Mouse (Mus musculus) limb, embryonic 15.5 days (tissue): ENCODE data around the gene Hadh. TPM values are rescaled to one million over a fixed set of nuclear protein-coding genes. Genes with fewer than 3 reads are reported as not detected.
A peak's percentile ranks its signal among the peaks of the same experiment; 100 is the strongest.

Experiments
- ATAC-seq: fragments of 200-750 bp; cut with Nextera tagmentation; 2 replicates; pipeline ENCODE4 v1.8.0; 2017; ENCODE audit warnings: low read depth, moderate TSS enrichment; ENCODE audit not compliant: insufficient number of reproducible peaks, low FRiP score, low TSS enrichment
- H3K27ac ChIP-seq: fragments of 300-500 bp; sonication (generic); 2 replicates; pipeline ENCODE4 v1.5.1; 2015; ENCODE audit warnings: moderate library complexity, mild to moderate bottlenecking, inconsistent platforms
- H3K27me3 ChIP-seq: fragments of 300-500 bp; sonication (generic); 2 replicates; pipeline ENCODE4 v1.6.1; 2015; ENCODE audit warnings: inconsistent platforms
- H3K36me3 ChIP-seq: fragments of 300-500 bp; sonication (generic); 2 replicates; pipeline ENCODE4 v1.6.1; 2015; ENCODE audit warnings: inconsistent platforms
- H3K4me1 ChIP-seq: fragments of 300-500 bp; sonication (generic); 2 replicates; pipeline ENCODE4 v1.6.1; 2015; ENCODE audit warnings: inconsistent platforms
- H3K4me2 ChIP-seq: fragments of 300-500 bp; sonication (generic); 2 replicates; pipeline ENCODE4 v1.6.1; 2015; ENCODE audit warnings: mild to moderate bottlenecking, inconsistent platforms
- H3K4me3 ChIP-seq: fragments of 300-500 bp; sonication (generic); 2 replicates; pipeline ENCODE4 v1.5.1; 2015; ENCODE audit warnings: mild to moderate bottlenecking, inconsistent platforms
- H3K9ac ChIP-seq: fragments of 300-500 bp; sonication (generic); 2 replicates; pipeline ENCODE4 v1.6.1; 2015; ENCODE audit warnings: inconsistent platforms
- H3K9me3 ChIP-seq: fragments of 300-500 bp; sonication (generic); 2 replicates; pipeline ENCODE4 v1.6.1; 2016; ENCODE audit warnings: inconsistent platforms
- WGBS: fragments of 180-500 bp; shearing (Covaris S2); methylation state at CpG from one replicate; pipeline ENCODE4 v1.1.7; 2015; 5-methylcytosine and 5-hydroxymethylcytosine counted together
- polyA plus RNA-seq: library from polyadenylated mRNA; unstranded; fragments of >200 nt; fragmentation: Nextera tagmentation; extraction: Ambion mirVana; gene quantifications from 2 replicates; pipeline ENCODE4 v1.2.1, GENCODE M21; 2015

The Hadh gene
- polyA plus RNA-seq, 1 experiment from 2014 or later: 113 TPM

DNA sequence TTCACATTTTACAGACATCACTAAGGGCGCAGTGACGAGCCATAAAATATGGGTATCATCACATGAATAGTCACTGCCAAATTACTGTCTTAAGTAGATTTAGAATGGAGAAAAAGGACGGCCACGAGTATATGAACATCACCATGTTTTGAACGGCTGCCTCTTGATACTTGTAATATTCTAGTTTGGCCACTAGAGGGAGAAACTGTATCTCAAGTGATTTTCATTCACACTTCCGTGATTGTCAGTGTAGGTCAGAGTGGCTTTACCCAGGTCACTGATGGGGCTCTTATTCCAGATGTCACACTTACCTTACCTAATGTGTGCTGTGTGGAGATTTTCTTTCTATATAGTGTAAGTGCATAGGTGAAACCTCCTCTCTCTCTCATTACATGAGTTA is 28.0 kb upstream of the Hadh start:
- ATAC-seq: no peak
- H3K27ac ChIP-seq: no peak overlapping the region
- no peak overlapping the region for H3K9ac ChIP-seq
- no peak overlapping the region for H3K4me2 ChIP-seq
- no peaks in the 10 kb centered on the region for H3K36me3 ChIP-seq
- H3K27me3 ChIP-seq: no peaks in the 10 kb centered on the region
- H3K4me3 ChIP-seq: no peak overlapping the region
- 8% methylated on average over 6 of the region's 6 CpGs for WGBS
- H3K9me3 ChIP-seq: no peaks in the 10 kb centered on the region
- peaks cover 10% of the 10 kb centered on the region; the same call in 1 of the 2 replicates for H3K4me1 ChIP-seq

- H3K27ac ChIP-seq: no peak overlapping the region
- H3K9me3 ChIP-seq: no peaks in the 10 kb centered on the region
- no peaks in the 10 kb centered on the region for H3K27me3 ChIP-seq
- WGBS: 76% methylated on average over 9 of the region's 9 CpGs
- no peak overlapping the region for H3K4me2 ChIP-seq
- no peaks in the 10 kb centered on the region for H3K36me3 ChIP-seq
- no peak overlapping the region for H3K9ac ChIP-seq
- peaks cover 10% of the 10 kb centered on the region; the same call in 1 of the 2 replicates for H3K4me1 ChIP-seq
- no peak overlapping the region for H3K4me3 ChIP-seq
- ATAC-seq: no peak
Observed at GRCm38 (mm10) chr3:131299078-131299477, 27.2 kb upstream of the Hadh start.

- ATAC-seq: no peak
- WGBS: 85% methylated on average over 7 of the region's 7 CpGs
Observed at GRCm38 (mm10) chr3:131296893-131297292, 25.0 kb upstream of the Hadh start.

GRCm38 (mm10) chr3:131295513-131296200 is 23.8 kb upstream of the Hadh start:
- Histone ChIP-seq H3K36me3 (no peaks in the 10 kb centered on the region), H3K27me3 (no peaks in the 10 kb centered on the region), H3K9me3 (no peaks in the 10 kb centered on the region), H3K27ac (no peak overlapping the region), H3K4me1 (no peaks in the 10 kb centered on the region; the same call in 1 of the 2 replicates), H3K9ac (no peak overlapping the region), H3K4me2 (no peak overlapping the region), H3K4me3 (no peak overlapping the region)
- 86% methylated on average over 12 of the region's 12 CpGs for WGBS
- no peak for ATAC-seq

More at GRCm38 (mm10) chr3:131296893-131297292, 25.0 kb upstream of the Hadh start:
- no peaks in the 10 kb centered on the region for H3K9me3 ChIP-seq
- no peaks in the 10 kb centered on the region; the same call in 1 of the 2 replicates for H3K4me1 ChIP-seq
- H3K27ac ChIP-seq: no peak overlapping the region
- no peak overlapping the region for H3K9ac ChIP-seq
- H3K27me3 ChIP-seq: no peaks in the 10 kb centered on the region
- H3K36me3 ChIP-seq: no peaks in the 10 kb centered on the region
- H3K4me2 ChIP-seq: no peak overlapping the region
- no peak overlapping the region for H3K4me3 ChIP-seq

DNA sequence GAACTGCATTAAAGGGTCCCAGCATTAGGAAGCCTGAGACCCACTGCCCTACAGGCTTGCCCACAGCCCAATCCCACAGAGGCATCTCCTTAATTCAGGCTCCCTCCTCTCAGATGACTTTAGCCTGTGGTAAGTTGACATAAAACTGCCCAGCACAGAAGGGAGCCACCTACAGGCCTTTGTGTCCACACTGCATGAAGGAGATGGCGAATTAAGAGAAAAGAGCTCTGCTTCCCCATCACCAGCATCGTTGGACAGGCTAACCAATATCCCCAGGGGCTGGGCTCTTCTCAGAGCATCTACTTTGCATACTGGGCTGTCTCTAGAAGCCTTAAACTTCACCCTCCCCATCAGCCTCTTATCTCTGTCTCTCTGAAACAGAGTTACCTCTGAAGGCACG is 22.6 kb upstream of the Hadh start:
- no peak for ATAC-seq
- Histone ChIP-seq H3K9ac (no peak overlapping the region), H3K4me3 (no peak overlapping the region), H3K27me3 (no peaks in the 10 kb centered on the region), H3K4me2 (no peak overlapping the region), H3K36me3 (no peaks in the 10 kb centered on the region), H3K27ac (no peak overlapping the region), H3K4me1 (no peaks in the 10 kb centered on the region; the same call in 1 of the 2 replicates), H3K9me3 (no peaks in the 10 kb centered on the region)
- WGBS: 58% methylated on average over 3 of the region's 3 CpGs

GRCm38 (mm10) chr3:131292959-131293358 is 21.1 kb upstream of the Hadh start:
- WGBS: 69% methylated on average over 3 of the region's 3 CpGs
- no peak for ATAC-seq
- Histone ChIP-seq H3K36me3 (no peaks in the 10 kb centered on the region), H3K4me3 (no peak overlapping the region), H3K27me3 (no peaks in the 10 kb centered on the region), H3K27ac (no peak overlapping the region), H3K9ac (no peak overlapping the region), H3K4me2 (no peak overlapping the region), H3K4me1 (no peaks in the 10 kb centered on the region), H3K9me3 (no peaks in the 10 kb centered on the region)

DNA sequence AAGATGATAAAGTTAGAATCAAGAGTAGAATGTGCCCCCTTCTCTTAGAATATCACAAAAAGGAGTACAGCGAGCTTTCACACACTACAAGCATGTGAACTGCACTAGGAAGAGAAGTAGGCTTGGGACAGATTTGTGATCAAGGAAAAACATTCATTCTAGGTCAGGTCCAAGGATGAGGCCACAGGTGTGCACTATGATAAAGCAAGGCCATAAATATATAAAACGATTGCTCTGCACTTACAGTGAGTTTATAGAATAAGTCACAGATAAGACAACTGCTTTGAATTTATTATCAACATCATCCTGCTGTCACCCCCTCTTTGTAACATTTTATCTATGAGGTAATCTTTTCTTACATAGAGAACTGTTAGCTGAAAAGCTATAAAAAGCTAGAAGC is 20.4 kb upstream of the Hadh start:
- WGBS: 89% methylated on average over 2 of the region's 2 CpGs
- Histone ChIP-seq H3K27ac (no peak overlapping the region), H3K4me1 (no peaks in the 10 kb centered on the region), H3K9ac (no peak overlapping the region), H3K4me3 (no peak overlapping the region), H3K9me3 (no peaks in the 10 kb centered on the region), H3K27me3 (no peaks in the 10 kb centered on the region), H3K36me3 (no peaks in the 10 kb centered on the region), H3K4me2 (no peak overlapping the region)
- ATAC-seq: no peak

GRCm38 (mm10) chr3:131291890-131292289 is 20.0 kb upstream of the Hadh start:
- Histone ChIP-seq H3K4me1 (no peaks in the 10 kb centered on the region), H3K9ac (no peak overlapping the region), H3K4me2 (no peak overlapping the region), H3K9me3 (no peaks in the 10 kb centered on the region), H3K36me3 (no peaks in the 10 kb centered on the region), H3K27ac (no peak overlapping the region), H3K27me3 (no peaks in the 10 kb centered on the region), H3K4me3 (no peak overlapping the region)
- 80% methylated on average over 4 of the region's 4 CpGs for WGBS
- ATAC-seq: no peak

DNA sequence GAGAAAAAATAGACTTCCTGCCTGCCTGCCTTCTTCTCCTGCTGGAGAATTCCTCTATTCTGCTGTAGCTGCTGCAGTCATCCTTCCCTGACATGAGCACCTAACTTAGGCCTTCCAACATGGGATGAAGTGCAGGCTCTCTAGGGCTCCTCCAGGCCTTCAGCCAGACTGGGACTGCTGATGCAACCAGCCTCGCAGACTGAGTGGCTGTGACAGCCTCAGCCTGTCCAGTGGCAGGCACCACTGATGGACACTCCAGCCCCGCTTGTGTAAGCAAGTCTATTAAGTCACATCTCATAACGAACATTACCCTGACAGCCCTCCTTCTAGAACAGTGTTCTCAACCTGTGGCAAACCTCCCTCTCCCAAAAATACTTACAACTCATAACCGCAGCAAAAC is 2.2 kb upstream of the Hadh start:
- Histone ChIP-seq H3K4me3 (no peak overlapping the region), H3K36me3 (no peaks in the 10 kb centered on the region), H3K4me1 (peaks cover 28% of the 10 kb centered on the region), H3K27ac (no peak overlapping the region), H3K9me3 (no peaks in the 10 kb centered on the region), H3K4me2 (no peak overlapping the region), H3K9ac (no peak overlapping the region), H3K27me3 (no peaks in the 10 kb centered on the region)
- no peak for ATAC-seq
- 68% methylated on average over 4 of the region's 4 CpGs for WGBS

DNA sequence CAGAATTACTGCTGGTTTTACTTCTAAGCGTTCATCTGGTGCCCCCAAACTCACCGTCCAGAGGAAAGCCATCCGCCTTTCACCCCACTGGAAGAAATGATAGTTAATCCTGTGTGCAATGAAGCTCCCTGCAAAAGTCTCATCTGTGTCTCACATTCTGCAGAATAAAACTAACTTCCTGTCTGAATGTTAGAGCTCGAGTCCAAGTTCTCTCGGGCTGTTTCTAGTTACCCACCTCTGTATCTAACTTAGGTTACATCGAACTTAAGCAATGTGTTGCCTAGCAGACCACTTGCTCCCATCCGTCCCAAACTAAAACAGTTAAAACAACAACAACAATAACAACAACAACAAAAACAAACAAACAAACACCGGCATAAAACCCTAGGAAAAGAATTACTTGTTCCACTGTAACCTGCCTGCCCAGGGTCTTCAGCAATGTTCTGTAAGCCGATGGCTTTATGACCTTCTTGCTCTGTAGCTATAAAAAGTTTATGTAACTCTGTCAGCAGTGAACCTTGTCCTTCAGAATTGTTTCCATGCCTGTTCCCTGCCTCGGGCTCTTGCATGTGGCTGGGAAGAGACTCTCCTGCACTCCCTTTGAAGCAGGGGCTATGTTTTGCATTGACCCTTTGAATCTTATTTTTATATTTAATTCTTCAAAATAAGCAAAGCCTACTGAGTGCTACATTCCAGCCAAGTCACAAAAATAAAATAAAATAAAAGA is 636 bp upstream of the Hadh start:
- peak; percentile 25; the same call in 1 of the 2 replicates for ATAC-seq
- 14% methylated on average over 10 of the region's 10 CpGs for WGBS

GRCm38 (mm10) chr3:131271157-131271556 is 744 bp downstream of the Hadh start:
- Histone ChIP-seq H3K4me1 (peaks cover 35% of the 10 kb centered on the region), H3K9ac (peak overlapping the region; percentile 79), H3K36me3 (peaks cover 3% of the 10 kb centered on the region; the same call in 1 of the 2 replicates), H3K4me2 (peak overlapping the region; percentile 67), H3K4me3 (peak overlapping the region; percentile 79), H3K9me3 (no peaks in the 10 kb centered on the region), H3K27ac (peak overlapping the region; percentile 84; the same call in 1 of the 2 replicates), H3K27me3 (no peaks in the 10 kb centered on the region)
- 7% methylated on average over 8 of the region's 8 CpGs for WGBS
- no peak for ATAC-seq

More for the DNA sequence above, 636 bp upstream of the Hadh start:
- H3K36me3 ChIP-seq: no peaks in the 10 kb centered on the region
- no peaks in the 10 kb centered on the region for H3K27me3 ChIP-seq
- H3K9ac ChIP-seq: 0 out of 2 replicates have a peak overlapping the region, but pooled peaks have one; percentile 17
- H3K27ac ChIP-seq: peak overlapping the region; percentile 84; the same call in 1 of the 2 replicates
- H3K4me1 ChIP-seq: peaks cover 28% of the 10 kb centered on the region
- peak overlapping the region; percentile 67 for H3K4me2 ChIP-seq
- H3K4me3 ChIP-seq: peak overlapping the region; percentile 79
- no peaks in the 10 kb centered on the region for H3K9me3 ChIP-seq

DNA sequence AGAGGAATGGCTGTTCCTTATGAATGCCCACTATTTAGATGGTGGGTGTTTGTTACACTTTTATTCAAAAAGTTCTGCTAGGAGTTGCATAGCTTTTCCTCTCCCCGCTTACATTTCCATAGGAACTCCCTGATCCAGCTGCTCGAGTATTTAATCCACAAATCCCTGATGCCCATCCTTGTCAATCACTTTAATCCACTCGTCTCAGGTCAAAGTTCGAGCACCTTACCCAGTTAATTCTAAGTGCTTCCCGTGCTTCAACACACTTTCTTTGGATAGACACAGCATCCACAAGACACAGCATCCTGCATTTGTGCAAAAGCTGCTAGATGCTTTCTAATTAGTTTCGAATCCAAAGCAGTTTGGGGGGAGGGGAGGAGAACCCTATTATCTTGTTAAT is 1.5 kb downstream of the Hadh start:
- Histone ChIP-seq H3K4me2 (peak overlapping the region; percentile 67; the same call in 1 of the 2 replicates), H3K9ac (no peak overlapping the region), H3K27ac (no peak overlapping the region), H3K27me3 (no peaks in the 10 kb centered on the region), H3K36me3 (peaks cover 3% of the 10 kb centered on the region; the same call in 1 of the 2 replicates), H3K9me3 (no peaks in the 10 kb centered on the region), H3K4me3 (peak overlapping the region; percentile 79; the same call in 1 of the 2 replicates), H3K4me1 (peaks cover 37% of the 10 kb centered on the region)
- ATAC-seq: no peak
- 60% methylated on average over 6 of the region's 6 CpGs for WGBS
